Mouse (Mus musculus) B cell, adult (primary cell): ENCODE results near the gene Cd164. TPM values are rescaled to one million over a fixed set of nuclear protein-coding genes. Genes with fewer than 3 reads are reported as not detected.

Experiments used
- total RNA-seq: library from RNA; stranded (reverse); gene quantifications from 4 replicates; pipeline ENCODE4 v1.2.4, GENCODE M21; 2023; ENCODE audit not compliant: inconsistent age

Cd164 gene
- 287 to 303 TPM (median 300 TPM) in 4 replicates for total RNA-seq

DNA sequence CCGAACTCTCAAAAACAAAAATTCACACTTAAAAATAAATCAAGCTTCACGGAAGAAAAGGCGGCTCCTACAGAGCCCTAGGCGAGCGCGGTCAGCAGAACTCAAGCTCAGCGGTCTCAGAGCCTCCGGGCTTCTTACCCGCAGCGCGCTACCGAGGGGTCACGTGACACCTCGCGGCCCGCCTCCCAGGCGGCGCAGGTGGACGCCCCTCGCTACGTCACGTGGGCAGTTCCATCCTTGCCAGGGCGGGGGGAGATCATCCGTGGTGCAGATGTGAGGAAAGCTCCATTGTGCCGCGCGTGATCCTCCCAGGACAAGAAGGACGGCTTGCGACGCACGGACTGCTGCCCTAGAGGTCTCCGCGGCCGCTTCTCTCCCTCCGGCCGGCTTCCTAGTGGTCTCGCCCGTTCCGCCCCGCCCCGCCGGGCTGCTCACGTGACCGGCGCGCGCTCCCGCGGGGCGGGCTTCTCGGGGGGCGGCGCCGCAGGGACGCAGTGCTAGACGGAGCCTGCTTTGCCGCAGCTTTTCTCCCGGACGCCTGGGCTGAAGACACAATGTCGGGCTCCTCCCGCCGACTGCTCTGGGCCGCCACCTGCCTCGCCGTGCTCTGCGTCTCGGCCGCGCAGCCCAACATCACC lies at the start of gene Cd164:
Gene Cd164, plus strand, starts transcription at position 434 of the 638 bp plus-strand sequence.

DNA sequence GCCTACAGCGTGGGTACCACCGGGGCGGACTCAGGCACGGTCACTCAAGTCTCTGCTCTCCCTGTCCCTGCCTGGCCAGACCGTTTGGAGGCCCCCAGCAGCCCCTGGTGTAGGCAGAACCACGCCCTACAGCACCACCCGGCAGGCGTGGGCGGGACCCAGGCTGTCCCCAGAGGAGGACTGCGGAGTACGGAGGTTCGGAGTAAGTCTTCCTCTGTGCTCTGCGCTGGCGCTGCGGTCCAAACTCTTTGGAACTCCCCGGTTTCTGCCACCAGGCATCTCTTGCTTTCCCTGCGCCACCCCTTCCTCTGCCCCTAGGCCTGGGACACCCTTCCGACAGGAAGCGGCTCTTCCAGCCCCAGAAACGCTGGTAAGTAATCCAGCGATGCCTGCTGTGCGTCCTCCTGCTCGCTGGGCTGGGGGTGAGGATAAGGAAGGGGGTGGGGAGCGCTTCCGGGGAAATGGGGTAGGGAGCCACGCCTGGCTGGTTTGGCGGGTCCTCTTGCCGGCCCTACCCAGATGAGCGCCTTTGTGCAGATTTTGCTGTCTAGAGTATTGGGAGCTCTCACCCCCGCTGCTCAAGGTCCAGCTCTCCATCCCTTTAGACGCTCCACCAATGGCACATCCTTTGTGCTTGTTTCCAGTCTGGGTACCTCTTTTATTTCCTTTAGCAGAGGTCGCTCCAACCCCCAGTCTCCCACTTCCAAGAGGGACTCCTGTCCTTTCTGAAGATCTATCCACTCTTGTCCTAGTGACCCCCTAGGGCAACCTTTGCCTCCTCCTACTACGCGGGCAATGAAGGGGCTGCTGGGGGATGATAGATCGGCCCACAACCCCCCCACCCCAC lies 42.8 kb upstream of the Cd164 start, which contains the start of gene Mical1:
Gene Mical1, plus strand, starts transcription at position 144 of the 847 bp plus-strand sequence.

DNA sequence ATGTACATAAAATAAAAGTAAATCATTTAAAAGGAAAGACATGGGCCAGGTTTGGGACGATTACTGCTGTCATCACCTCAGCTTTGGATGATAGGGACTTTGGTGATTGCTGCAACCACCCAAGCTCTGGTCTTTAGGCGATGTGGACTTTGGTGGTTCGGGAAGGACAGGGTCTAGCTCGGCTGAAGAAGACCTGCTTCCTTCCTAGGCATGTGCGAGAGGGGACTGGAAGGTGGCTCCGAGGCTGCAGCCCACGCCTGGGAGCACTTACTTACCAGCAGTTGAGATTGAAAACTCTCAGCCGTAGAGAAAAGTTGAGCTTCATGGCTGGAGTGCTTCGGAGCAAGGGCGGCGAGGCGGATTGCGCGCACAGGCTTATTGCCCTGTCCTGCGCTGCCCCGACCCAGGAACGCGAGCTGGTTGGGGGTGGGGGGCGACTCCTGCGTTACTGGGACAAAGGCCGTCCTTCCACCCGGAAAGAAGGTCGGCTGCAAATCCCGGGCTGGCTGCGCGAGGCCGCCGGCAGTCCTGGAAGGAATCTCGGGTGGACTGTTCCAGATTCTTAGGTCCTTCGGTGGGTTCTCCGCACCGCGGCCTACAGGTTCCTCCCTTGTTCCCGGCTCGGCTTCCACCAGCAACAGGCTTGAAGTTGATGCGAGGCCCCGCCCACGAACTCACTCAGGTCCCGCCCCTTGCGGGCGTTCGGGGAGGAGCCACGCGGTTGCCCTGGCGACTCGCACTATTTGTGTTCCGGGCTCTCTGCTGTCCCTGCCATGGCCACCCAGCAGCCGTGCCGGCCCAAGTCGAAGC lies 29.3 kb upstream of the Cd164 start, which contains the start of the genes Smpd2 and Ppil6:
Gene Smpd2, minus strand, starts transcription at position 662 of the 810 bp plus-strand sequence.
Gene Ppil6, plus strand, starts transcription at position 732 of the 810 bp plus-strand sequence.

Other genes starting within 250 kb of the Cd164 start
- gene Fig4, start 216.2 kb upstream of the Cd164 start, total RNA-seq: 30.7 to 34.7 TPM (median 32.6 TPM) in 4 replicates
- 0.12 to 0.15 TPM in 2 of 4 replicates, not detected in the others for gene Ak9, start 215.4 kb upstream of the Cd164 start, total RNA-seq
- gene Zbtb24, start 69.0 kb upstream of the Cd164 start, total RNA-seq: 42.4 to 46.8 TPM (median 44.6 TPM) in 4 replicates
- 286 to 324 TPM (median 312 TPM) in 4 replicates for gene Mical1, start 43.1 kb upstream of the Cd164 start, total RNA-seq
- 21.1 to 28.3 TPM (median 23.3 TPM) in 4 replicates for gene Smpd2, start 29.0 kb upstream of the Cd164 start, total RNA-seq
- 0.48 to 0.90 TPM (median 0.51 TPM) in 4 replicates for gene Ppil6, start 29.0 kb upstream of the Cd164 start, total RNA-seq
- 0.18 TPM in 1 of 4 replicates, not detected in the others for gene Ccdc162, start 197.2 kb downstream of the Cd164 start, total RNA-seq